Mouse (Mus musculus) kidney, embryonic 14.5 days (tissue): ENCODE measurements around the gene Polr3h. TPM values are rescaled to one million over a fixed set of nuclear protein-coding genes. Genes with fewer than 3 reads are reported as not detected.

Experiments used
- ATAC-seq: fragments of 200-750 bp; cut with Nextera tagmentation; 2 replicates; pipeline ENCODE4 v1.8.0; 2017; ENCODE audit warnings: moderate number of reproducible peaks, mild to moderate bottlenecking, moderate TSS enrichment, moderate library complexity; ENCODE audit not compliant: low FRiP score, low TSS enrichment
- H3K27ac ChIP-seq: fragments of 300-500 bp; sonication (generic); 2 replicates; pipeline ENCODE4 v1.5.1; 2014; ENCODE audit warnings: low read depth, mild to moderate bottlenecking, low read length, moderate library complexity, mixed read lengths
- H3K27me3 ChIP-seq: fragments of 300-500 bp; sonication (generic); 2 replicates; pipeline ENCODE4 v1.6.1; 2014; ENCODE audit warnings: mild to moderate bottlenecking, low read length; ENCODE audit not compliant: control insufficient read depth, insufficient read depth
- H3K36me3 ChIP-seq: fragments of 300-500 bp; sonication (generic); 2 replicates; pipeline ENCODE4 v1.6.1; 2014; ENCODE audit warnings: low read length, mixed read lengths; ENCODE audit not compliant: control insufficient read depth, insufficient read depth
- H3K4me1 ChIP-seq: fragments of 300-500 bp; sonication (generic); 2 replicates; pipeline ENCODE4 v1.6.1; 2014; ENCODE audit warnings: low read length, mixed read lengths; ENCODE audit not compliant: control insufficient read depth, insufficient read depth
- H3K4me2 ChIP-seq: fragments of 300-500 bp; sonication (generic); replicated peaks from 2 replicates; pipeline ENCODE4 v1.6.1; 2014; ENCODE audit warnings: low read depth, mild to moderate bottlenecking, low read length
- H3K4me3 ChIP-seq: fragments of 300-500 bp; sonication (generic); 2 replicates; pipeline ENCODE4 v1.5.1; 2014; ENCODE audit warnings: mild to moderate bottlenecking, low read length
- H3K9ac ChIP-seq: fragments of 300-500 bp; sonication (generic); 2 replicates; pipeline ENCODE4 v1.6.1; 2014; ENCODE audit warnings: low read depth, mild to moderate bottlenecking, low read length, moderate library complexity
- H3K9me3 ChIP-seq: fragments of 300-500 bp; sonication (generic); 2 replicates; pipeline ENCODE4 v1.6.1; 2016; ENCODE audit warnings: low read length; ENCODE audit not compliant: control insufficient read depth
- WGBS: fragments of 180-500 bp; shearing (Covaris S2); extraction: QIAGEN DNeasy Blood & Tissue Kit; methylation state at CpG from one replicate; pipeline ENCODE4 v1.1.7; 2014; 5-methylcytosine and 5-hydroxymethylcytosine counted together
- polyA plus RNA-seq: library from polyadenylated mRNA; unstranded; fragments of >200 nt; fragmentation: Nextera tagmentation; extraction: Ambion mirVana; gene quantifications from 2 replicates; pipeline ENCODE4 v1.2.1, GENCODE M21; 2014

Polr3h gene
- polyA plus RNA-seq, 1 experiment from 2014 or later: 78.9 TPM

DNA sequence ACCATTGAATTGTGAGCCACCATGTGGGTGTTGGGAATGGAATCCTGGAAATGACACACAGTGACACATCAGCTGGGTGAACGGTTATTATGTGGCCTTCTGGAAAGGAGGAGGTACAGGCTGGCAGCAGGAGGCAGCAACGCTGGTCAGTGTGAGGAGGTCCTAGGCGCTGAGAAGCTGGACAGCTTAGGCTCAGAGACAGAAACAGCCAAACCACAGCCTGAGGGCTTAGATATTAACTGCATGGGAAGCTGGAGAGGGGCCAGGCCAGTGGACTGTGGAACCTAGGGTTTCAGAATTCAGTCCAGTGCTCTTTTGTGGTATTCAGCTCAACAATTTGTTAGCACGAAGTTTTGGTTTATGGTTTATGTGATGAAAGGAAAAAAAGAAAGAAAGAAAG lies 1.7 kb upstream of the Polr3h start:
- no peaks in the 10 kb centered on the region for H3K27me3 ChIP-seq
- WGBS: 38% methylated on average over 4 of the region's 4 CpGs
- no peak overlapping the region for H3K4me2 ChIP-seq
- H3K9ac ChIP-seq: no peak overlapping the region
- H3K9me3 ChIP-seq: no peaks in the 10 kb centered on the region
- no peak overlapping the region for H3K4me3 ChIP-seq
- no peak for ATAC-seq
- H3K4me1 ChIP-seq: peaks cover 36% of the 10 kb centered on the region
- H3K27ac ChIP-seq: peak overlapping the region; percentile 85
- H3K36me3 ChIP-seq: 0 out of 2 replicates have a peak, but pooled peaks cover 2% of the 10 kb centered on the region

GRCm38 (mm10) chr15:81926446-81926822 lies 394 bp upstream of the Polr3h start:
- 0 out of 2 replicates have a peak overlapping the region, but pooled peaks have one; percentile 23 for H3K9ac ChIP-seq
- ATAC-seq: peak; percentile 29
- no peaks in the 10 kb centered on the region for H3K27me3 ChIP-seq
- 35% methylated on average over 9 of the region's 9 CpGs for WGBS
- H3K4me3 ChIP-seq: peak overlapping the region; percentile 82
- H3K4me2 ChIP-seq: peak overlapping the region; percentile 34
- peaks cover 34% of the 10 kb centered on the region for H3K4me1 ChIP-seq
- no peak overlapping the region for H3K27ac ChIP-seq
- 0 out of 2 replicates have a peak, but pooled peaks cover 2% of the 10 kb centered on the region for H3K36me3 ChIP-seq
- no peaks in the 10 kb centered on the region for H3K9me3 ChIP-seq

- no peak overlapping the region for H3K27ac ChIP-seq
- H3K27me3 ChIP-seq: no peaks in the 10 kb centered on the region
- H3K4me3 ChIP-seq: peak overlapping the region; percentile 82
- 87% methylated on average over 11 of the region's 11 CpGs for WGBS
- no peaks in the 10 kb centered on the region for H3K9me3 ChIP-seq
- H3K4me2 ChIP-seq: peak overlapping the region; percentile 93
- no peak for ATAC-seq
- peaks cover 34% of the 10 kb centered on the region for H3K4me1 ChIP-seq
- H3K36me3 ChIP-seq: 0 out of 2 replicates have a peak, but pooled peaks cover 2% of the 10 kb centered on the region
- H3K9ac ChIP-seq: peak overlapping the region; percentile 75; the same call in 1 of the 2 replicates
Measured at GRCm38 (mm10) chr15:81924933-81925332, 1.1 kb downstream of the Polr3h start.

GRCm38 (mm10) chr15:81921255-81921654 lies 4.8 kb downstream of the Polr3h start:
- Histone ChIP-seq H3K27ac (no peak overlapping the region), H3K4me1 (peaks cover 20% of the 10 kb centered on the region), H3K4me2 (no peak overlapping the region), H3K9me3 (no peaks in the 10 kb centered on the region), H3K27me3 (no peaks in the 10 kb centered on the region), H3K9ac (no peak overlapping the region), H3K36me3 (peaks cover 20% of the 10 kb centered on the region), H3K4me3 (no peak overlapping the region)
- 68% methylated on average over 5 of the region's 5 CpGs for WGBS
- ATAC-seq: no peak

DNA sequence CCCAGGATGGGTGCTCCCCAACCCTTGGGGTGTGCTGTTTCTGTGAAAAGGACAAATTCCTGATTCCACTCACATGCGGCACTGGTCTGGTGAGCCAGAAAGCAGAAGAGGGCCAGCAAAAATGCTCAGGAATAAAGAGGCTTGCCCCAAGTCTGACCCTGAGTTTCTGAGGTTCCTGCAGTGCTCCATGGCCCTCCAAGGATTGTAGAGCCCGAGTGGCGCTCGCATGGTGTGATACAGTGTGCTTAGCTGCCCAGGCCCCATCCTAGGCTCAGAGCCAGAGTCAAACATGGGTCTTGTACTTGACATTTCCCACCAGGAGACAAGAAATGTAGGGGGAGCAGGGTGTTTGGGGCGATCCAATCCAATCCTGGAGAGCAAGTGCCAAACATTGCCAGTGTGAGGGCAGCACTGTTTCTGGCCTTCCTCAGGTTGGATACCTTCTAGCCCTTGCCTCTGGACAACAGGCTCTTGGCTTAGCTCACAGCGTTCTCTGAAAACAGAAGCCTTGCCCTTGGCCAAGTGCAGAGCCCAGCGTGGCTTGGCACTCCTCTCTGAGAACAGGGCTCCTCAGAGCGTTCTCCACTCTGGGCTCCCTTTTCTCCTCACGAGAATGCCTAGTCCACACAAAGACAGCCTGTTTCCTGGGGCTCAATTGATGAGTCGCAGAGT lies 5.4 kb downstream of the Polr3h start:
- WGBS: 87% methylated on average over 10 of the region's 10 CpGs

GRCm38 (mm10) chr15:81919062-81919461 lies 7.0 kb downstream of the Polr3h start:
- ATAC-seq: no peak

More for the DNA sequence above, 5.4 kb downstream of the Polr3h start:
- H3K4me2 ChIP-seq: no peak overlapping the region
- peaks cover 26% of the 10 kb centered on the region for H3K36me3 ChIP-seq
- no peaks in the 10 kb centered on the region for H3K27me3 ChIP-seq
- no peak overlapping the region for H3K9ac ChIP-seq
- peaks cover 20% of the 10 kb centered on the region for H3K4me1 ChIP-seq
- no peaks in the 10 kb centered on the region for H3K9me3 ChIP-seq
- no peak for ATAC-seq
- H3K4me3 ChIP-seq: no peak overlapping the region
- no peak overlapping the region for H3K27ac ChIP-seq

GRCm38 (mm10) chr15:81917621-81918463 lies 8.2 kb downstream of the Polr3h start:
- Histone ChIP-seq H3K4me3 (no peak overlapping the region), H3K4me2 (no peak overlapping the region), H3K27me3 (no peaks in the 10 kb centered on the region), H3K36me3 (peaks cover 52% of the 10 kb centered on the region), H3K9ac (no peak overlapping the region), H3K9me3 (no peaks in the 10 kb centered on the region), H3K27ac (no peak overlapping the region), H3K4me1 (no peaks in the 10 kb centered on the region)
- 58% methylated on average over 6 of the region's 6 CpGs for WGBS
- ATAC-seq: no peak

More at GRCm38 (mm10) chr15:81919062-81919461, 7.0 kb downstream of the Polr3h start:
- Histone ChIP-seq H3K9ac (no peak overlapping the region), H3K4me3 (no peak overlapping the region), H3K4me1 (peaks cover 10% of the 10 kb centered on the region; the same call in 1 of the 2 replicates), H3K9me3 (no peaks in the 10 kb centered on the region), H3K4me2 (no peak overlapping the region), H3K27ac (no peak overlapping the region), H3K36me3 (peaks cover 42% of the 10 kb centered on the region), H3K27me3 (no peaks in the 10 kb centered on the region)
- 75% methylated on average over 5 of the region's 5 CpGs for WGBS

DNA sequence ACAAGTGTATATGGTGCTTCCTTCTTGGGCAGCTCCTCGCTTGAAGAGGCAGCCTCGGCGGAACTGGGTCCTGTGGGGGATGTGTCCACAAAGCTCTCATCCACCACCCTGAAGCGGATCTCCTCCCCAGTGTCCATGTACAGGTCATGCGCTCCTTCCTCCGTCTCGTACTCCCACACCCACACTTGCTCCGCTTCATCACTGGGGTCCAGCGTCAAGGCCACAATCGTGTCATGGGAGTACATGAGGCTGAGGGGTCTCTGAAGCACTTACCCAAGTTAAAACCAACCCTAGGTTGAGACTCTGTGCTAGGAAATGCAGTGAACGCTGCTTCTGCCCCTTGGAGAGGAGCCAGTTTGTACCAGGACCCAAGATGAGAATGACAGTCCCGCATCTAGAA lies 8.8 kb downstream of the Polr3h start:
- 73% methylated on average over 12 of the region's 12 CpGs for WGBS
- H3K27ac ChIP-seq: no peak overlapping the region
- no peak for ATAC-seq
- no peak overlapping the region for H3K4me3 ChIP-seq
- no peaks in the 10 kb centered on the region for H3K9me3 ChIP-seq
- no peaks in the 10 kb centered on the region for H3K4me1 ChIP-seq
- H3K4me2 ChIP-seq: no peak overlapping the region
- H3K27me3 ChIP-seq: no peaks in the 10 kb centered on the region
- H3K36me3 ChIP-seq: peaks cover 58% of the 10 kb centered on the region
- H3K9ac ChIP-seq: no peak overlapping the region

DNA sequence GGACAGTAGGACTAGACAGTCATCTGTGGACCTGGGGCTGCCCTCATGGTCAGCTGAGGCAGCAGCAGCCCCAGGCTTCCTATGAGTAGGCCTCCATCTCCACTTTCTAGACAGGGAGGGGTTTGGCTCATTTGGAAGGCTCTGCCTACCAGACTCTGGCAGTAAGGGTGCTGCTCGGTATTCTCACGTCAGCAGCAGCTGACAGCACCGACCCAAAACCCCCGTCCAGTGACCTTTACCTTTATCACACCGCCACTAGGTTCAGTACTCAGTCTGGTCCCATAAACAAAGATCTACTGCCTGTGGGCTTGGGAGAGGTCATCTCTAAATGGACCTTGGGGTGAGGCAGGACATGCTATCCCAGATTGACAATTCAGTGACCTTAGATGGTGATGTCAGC lies 10.4 kb downstream of the Polr3h start:
- 68% methylated on average over 5 of the region's 5 CpGs for WGBS
- H3K4me3 ChIP-seq: no peak overlapping the region

More for the DNA sequence above, 10.4 kb downstream of the Polr3h start:
- Histone ChIP-seq H3K9ac (no peak overlapping the region), H3K27ac (no peak overlapping the region), H3K27me3 (no peaks in the 10 kb centered on the region), H3K9me3 (no peaks in the 10 kb centered on the region), H3K4me1 (no peaks in the 10 kb centered on the region), H3K4me2 (no peak overlapping the region), H3K36me3 (peaks cover 72% of the 10 kb centered on the region)
- ATAC-seq: no peak
